Mouse (Mus musculus): ENCODE results near the gene Blnk. TPM values are rescaled to one million over a fixed set of nuclear protein-coding genes. Genes with fewer than 3 reads are reported as not detected.
A peak's percentile ranks its signal among the peaks of the same experiment; 100 is the strongest.

Blnk gene
- polyA plus RNA-seq, 1 experiment from 2014 or later = 0.97 TPM

- Histone ChIP-seq H3K4me3 (ENCODE audit: low read depth, low read length) (no peak overlapping the region), H3K9ac (ENCODE audit: low read length) (no peak overlapping the region), H3K4me1 (ENCODE audit: control insufficient read depth, insufficient read depth, low read length) (no peaks in the 10 kb centered on the region), H3K27ac (replicated peaks; ENCODE audit: low read depth, low read length) (no peak overlapping the region), H3K27me3 (ENCODE audit: control insufficient read depth, insufficient read depth, low read length) (no peaks in the 10 kb centered on the region), H3K9me3 (ENCODE audit: control insufficient read depth, low read length) (no peaks in the 10 kb centered on the region), H3K4me2 (ENCODE audit: low read depth, severe bottlenecking) (no peak overlapping the region), H3K36me3 (ENCODE audit: control insufficient read depth, insufficient read depth, low read length) (no peaks in the 10 kb centered on the region)
- DNase-seq (ENCODE audit: low spot score) (no peak), ATAC-seq (ENCODE audit: insufficient number of reproducible peaks, low FRiP score, low TSS enrichment, low read depth) (no peak)
- 91% methylated on average over 5 of the region's 5 CpGs for WGBS
Measured at GRCm38 (mm10) chr19:41027024-41027423, 32.7 kb upstream of the Blnk start.

GRCm38 (mm10) chr19:41026551-41026950, 32.2 kb upstream of the Blnk start:
- ATAC-seq (ENCODE audit: insufficient number of reproducible peaks, low FRiP score, low TSS enrichment, low read depth) (no peak), DNase-seq (ENCODE audit: low spot score) (no peak)
- no peaks in the 10 kb centered on the region for H3K4me1 ChIP-seq (ENCODE audit: control insufficient read depth, insufficient read depth, low read length)
- no peaks in the 10 kb centered on the region for H3K27me3 ChIP-seq (ENCODE audit: control insufficient read depth, insufficient read depth, low read length)
- H3K4me2 ChIP-seq (ENCODE audit: low read depth, severe bottlenecking) = no peak overlapping the region
- no peak overlapping the region for H3K4me3 ChIP-seq (ENCODE audit: low read depth, low read length)
- WGBS = 91% methylated on average over 8 of the region's 8 CpGs
- no peak overlapping the region for H3K27ac ChIP-seq (replicated peaks; ENCODE audit: low read depth, low read length)
- H3K36me3 ChIP-seq (ENCODE audit: control insufficient read depth, insufficient read depth, low read length) = no peaks in the 10 kb centered on the region
- no peaks in the 10 kb centered on the region for H3K9me3 ChIP-seq (ENCODE audit: control insufficient read depth, low read length)
- no peak overlapping the region for H3K9ac ChIP-seq (ENCODE audit: low read length)

GRCm38 (mm10) chr19:41022244-41022643, 27.9 kb upstream of the Blnk start:
- 95% methylated on average over 4 of the region's 4 CpGs for WGBS
- H3K4me2 ChIP-seq (ENCODE audit: low read depth, severe bottlenecking) = no peak overlapping the region
- no peak overlapping the region for H3K9ac ChIP-seq (ENCODE audit: low read length)
- no peaks in the 10 kb centered on the region for H3K36me3 ChIP-seq (ENCODE audit: control insufficient read depth, insufficient read depth, low read length)
- H3K9me3 ChIP-seq (ENCODE audit: control insufficient read depth, low read length) = no peaks in the 10 kb centered on the region
- H3K4me3 ChIP-seq (ENCODE audit: low read depth, low read length) = no peak overlapping the region
- H3K4me1 ChIP-seq (ENCODE audit: control insufficient read depth, insufficient read depth, low read length) = no peaks in the 10 kb centered on the region
- DNase-seq (ENCODE audit: low spot score) (no peak), ATAC-seq (ENCODE audit: insufficient number of reproducible peaks, low FRiP score, low TSS enrichment, low read depth) (no peak)
- no peak overlapping the region for H3K27ac ChIP-seq (replicated peaks; ENCODE audit: low read depth, low read length)
- H3K27me3 ChIP-seq (ENCODE audit: control insufficient read depth, insufficient read depth, low read length) = no peaks in the 10 kb centered on the region

GRCm38 (mm10) chr19:41020537-41020936, 26.2 kb upstream of the Blnk start:
- Histone ChIP-seq H3K27me3 (ENCODE audit: control insufficient read depth, insufficient read depth, low read length) (no peaks in the 10 kb centered on the region), H3K27ac (replicated peaks; ENCODE audit: low read depth, low read length) (no peak overlapping the region), H3K4me2 (ENCODE audit: low read depth, severe bottlenecking) (no peak overlapping the region), H3K4me3 (ENCODE audit: low read depth, low read length) (no peak overlapping the region), H3K36me3 (ENCODE audit: control insufficient read depth, insufficient read depth, low read length) (no peaks in the 10 kb centered on the region), H3K9ac (ENCODE audit: low read length) (no peak overlapping the region), H3K9me3 (ENCODE audit: control insufficient read depth, low read length) (no peaks in the 10 kb centered on the region), H3K4me1 (ENCODE audit: control insufficient read depth, insufficient read depth, low read length) (no peaks in the 10 kb centered on the region)
- DNase-seq (ENCODE audit: low spot score) (no peak), ATAC-seq (ENCODE audit: insufficient number of reproducible peaks, low FRiP score, low TSS enrichment, low read depth) (no peak)
- WGBS = 52% methylated on average over 3 of the region's 3 CpGs

- H3K4me1 ChIP-seq (ENCODE audit: control insufficient read depth, insufficient read depth, low read length) = no peaks in the 10 kb centered on the region
- H3K9ac ChIP-seq (ENCODE audit: low read length) = no peak overlapping the region
- no peaks in the 10 kb centered on the region for H3K36me3 ChIP-seq (ENCODE audit: control insufficient read depth, insufficient read depth, low read length)
- H3K27ac ChIP-seq (replicated peaks; ENCODE audit: low read depth, low read length) = no peak overlapping the region
- no peak overlapping the region for H3K4me2 ChIP-seq (ENCODE audit: low read depth, severe bottlenecking)
- no peaks in the 10 kb centered on the region for H3K9me3 ChIP-seq (ENCODE audit: control insufficient read depth, low read length)
- H3K4me3 ChIP-seq (ENCODE audit: low read depth, low read length) = no peak overlapping the region
- ATAC-seq (ENCODE audit: insufficient number of reproducible peaks, low FRiP score, low TSS enrichment, low read depth) (no peak), DNase-seq (ENCODE audit: low spot score) (no peak)
- WGBS = 80% methylated on average over 5 of the region's 5 CpGs
- no peaks in the 10 kb centered on the region for H3K27me3 ChIP-seq (ENCODE audit: control insufficient read depth, insufficient read depth, low read length)
Measured at GRCm38 (mm10) chr19:41019164-41019675, 24.9 kb upstream of the Blnk start.

- WGBS = 21% methylated on average over 14 of the region's 14 CpGs
- DNase-seq (ENCODE audit: low spot score) = peak; percentile 54
- Histone ChIP-seq H3K4me2 (ENCODE audit: low read depth, severe bottlenecking) (peak overlapping the region; percentile 24), H3K4me3 (ENCODE audit: low read depth, low read length) (no peak overlapping the region), H3K36me3 (ENCODE audit: control insufficient read depth, insufficient read depth, low read length) (no peaks in the 10 kb centered on the region), H3K27me3 (ENCODE audit: control insufficient read depth, insufficient read depth, low read length) (no peaks in the 10 kb centered on the region), H3K27ac (replicated peaks; ENCODE audit: low read depth, low read length) (no peak overlapping the region), H3K4me1 (ENCODE audit: control insufficient read depth, insufficient read depth, low read length) (0 out of 2 replicates have a peak, but pooled peaks cover 3% of the 10 kb centered on the region), H3K9ac (ENCODE audit: low read length) (no peak overlapping the region), H3K9me3 (ENCODE audit: control insufficient read depth, low read length) (no peaks in the 10 kb centered on the region)
- ATAC-seq (ENCODE audit: insufficient number of reproducible peaks, low FRiP score, low TSS enrichment, low read depth) = no peak
Measured at GRCm38 (mm10) chr19:41015951-41016716, 21.8 kb upstream of the Blnk start.

GRCm38 (mm10) chr19:41014003-41014402, 19.7 kb upstream of the Blnk start:
- Histone ChIP-seq H3K27me3 (ENCODE audit: control insufficient read depth, insufficient read depth, low read length) (no peaks in the 10 kb centered on the region), H3K36me3 (ENCODE audit: control insufficient read depth, insufficient read depth, low read length) (no peaks in the 10 kb centered on the region), H3K9ac (ENCODE audit: low read length) (no peak overlapping the region), H3K4me2 (ENCODE audit: low read depth, severe bottlenecking) (no peak overlapping the region), H3K4me3 (ENCODE audit: low read depth, low read length) (no peak overlapping the region), H3K27ac (replicated peaks; ENCODE audit: low read depth, low read length) (no peak overlapping the region), H3K4me1 (ENCODE audit: control insufficient read depth, insufficient read depth, low read length) (0 out of 2 replicates have a peak, but pooled peaks cover 3% of the 10 kb centered on the region), H3K9me3 (ENCODE audit: control insufficient read depth, low read length) (no peaks in the 10 kb centered on the region)
- no peak for DNase-seq (ENCODE audit: low spot score)
- ATAC-seq (ENCODE audit: insufficient number of reproducible peaks, low FRiP score, low TSS enrichment, low read depth) = no peak
- 33% methylated on average over 9 of the region's 9 CpGs for WGBS

- Histone ChIP-seq H3K36me3 (ENCODE audit: control insufficient read depth, insufficient read depth, low read length) (no peaks in the 10 kb centered on the region), H3K4me2 (ENCODE audit: low read depth, severe bottlenecking) (no peak overlapping the region), H3K27ac (replicated peaks; ENCODE audit: low read depth, low read length) (no peak overlapping the region), H3K9me3 (ENCODE audit: control insufficient read depth, low read length) (no peaks in the 10 kb centered on the region), H3K27me3 (ENCODE audit: control insufficient read depth, insufficient read depth, low read length) (no peaks in the 10 kb centered on the region), H3K4me3 (ENCODE audit: low read depth, low read length) (no peak overlapping the region), H3K4me1 (ENCODE audit: control insufficient read depth, insufficient read depth, low read length) (0 out of 2 replicates have a peak, but pooled peaks cover 3% of the 10 kb centered on the region), H3K9ac (ENCODE audit: low read length) (no peak overlapping the region)
- no peak for ATAC-seq (ENCODE audit: insufficient number of reproducible peaks, low FRiP score, low TSS enrichment, low read depth)
- WGBS = 6% methylated on average over 5 of the region's 5 CpGs
- no peak for DNase-seq (ENCODE audit: low spot score)
Measured at GRCm38 (mm10) chr19:41013591-41013990, 19.3 kb upstream of the Blnk start.

Data from limb, embryonic 11.5 days (tissue).